ENCODE assay signal across 8 mouse cellular contexts in the genomic region with DNA sequence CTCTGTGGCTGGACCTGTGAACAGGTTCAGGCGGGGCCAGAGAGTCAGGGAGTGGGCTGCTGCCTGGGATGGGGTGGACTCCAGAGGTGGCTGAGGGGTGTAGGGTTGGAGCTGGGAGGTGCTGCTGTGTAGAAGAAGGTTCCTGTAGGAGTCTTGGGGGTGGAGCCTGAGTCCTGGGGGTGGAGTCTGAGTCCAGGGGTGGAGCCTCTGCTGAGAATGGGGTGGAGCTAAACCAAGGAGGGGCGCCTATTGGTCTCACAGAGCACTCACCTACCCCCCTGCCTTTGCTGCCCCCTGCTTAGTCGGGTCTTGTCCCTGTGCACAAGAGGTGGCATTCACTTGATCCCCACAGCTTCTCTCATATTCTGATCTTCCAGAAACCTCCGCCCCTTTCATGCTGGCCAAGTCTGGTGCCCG. TPM values are rescaled to one million over a fixed set of nuclear protein-coding genes. Genes with fewer than 3 reads are reported as not detected.
DNase-seq lines count a peak whose midpoint lies in the region; ATAC-seq and TF ChIP-seq lines count a peak whose summit lies in the region.

No protein-coding gene starts in this region.

- 0 out of 2 replicates have a peak overlapping the region, but pooled peaks have one; percentile 58 for H3K27ac ChIP-seq in bone marrow macrophage, adult 2 months (ENCODE audit: insufficient read depth, low read depth, low read length)
- no peak overlapping the region for H3K27ac ChIP-seq in forebrain, postnatal 0 days (ENCODE audit: low read depth, low read length)
- H3K27ac ChIP-seq in lung, embryonic 16.5 days (ENCODE audit: low read length), result no peak overlapping the region

- no peak for TF ChIP-seq CTCF in bone marrow macrophage, adult 2 months (IDR thresholded peaks at IDR 0.05; ENCODE audit: low read depth, low read length)
- TF ChIP-seq CTCF in forebrain, postnatal 0 days (IDR thresholded peaks at IDR 0.05; ENCODE audit: low read depth), result no peak

- peak overlapping the region; percentile 29 for H3K4me2 ChIP-seq in forebrain, postnatal 0 days (ENCODE audit: low read depth)
- no peak overlapping the region for H3K4me2 ChIP-seq in lung, embryonic 16.5 days (ENCODE audit: low read depth, low read length)

- H3K27me3 ChIP-seq in forebrain, postnatal 0 days (ENCODE audit: insufficient read depth, low read length), result no peaks in the 10 kb centered on the region
- no peaks in the 10 kb centered on the region for H3K27me3 ChIP-seq in lung, embryonic 16.5 days (ENCODE audit: control insufficient read depth, insufficient read depth, low read depth, low read length)

- 55% methylated on average over 5 of the region's 5 CpGs for WGBS in forebrain, postnatal 0 days
- 60% methylated on average over 5 of the region's 5 CpGs for WGBS in lung, embryonic 16.5 days

- no peak overlapping the region for H3K4me3 ChIP-seq in bone marrow macrophage, adult 2 months (ENCODE audit: insufficient read depth, low read length)
- H3K4me3 ChIP-seq in forebrain, postnatal 0 days (ENCODE audit: low read depth, low read length), result no peak overlapping the region
- H3K4me3 ChIP-seq in lung, embryonic 16.5 days (ENCODE audit: low read length), result no peak overlapping the region

- H3K9me3 ChIP-seq in forebrain, postnatal 0 days (ENCODE audit: low read length), result no peaks in the 10 kb centered on the region
- H3K9me3 ChIP-seq in lung, embryonic 16.5 days (ENCODE audit: control insufficient read depth, low read length), result no peaks in the 10 kb centered on the region

- no peak for TF ChIP-seq POLR2A in bone marrow macrophage, adult 2 months (IDR thresholded peaks at IDR 0.05; ENCODE audit: borderline replicate concordance, low read depth, low read length)

- peaks cover 19% of the 10 kb centered on the region for H3K4me1 ChIP-seq in bone marrow macrophage, adult 2 months (ENCODE audit: control insufficient read depth, insufficient read depth, low read length)
- 0 out of 2 replicates have a peak, but pooled peaks cover 2% of the 10 kb centered on the region for H3K4me1 ChIP-seq in forebrain, postnatal 0 days (ENCODE audit: insufficient read depth)
- peaks cover 10% of the 10 kb centered on the region for H3K4me1 ChIP-seq in lung, embryonic 16.5 days (replicated peaks; ENCODE audit: control insufficient read depth, insufficient read depth, low read length)

- no peaks in the 10 kb centered on the region for H3K36me3 ChIP-seq in forebrain, postnatal 0 days (ENCODE audit: insufficient read depth)
- no peaks in the 10 kb centered on the region for H3K36me3 ChIP-seq in lung, embryonic 16.5 days (ENCODE audit: control insufficient read depth, insufficient read depth, low read length)

- intact Hi-C loops in heart, postnatal 25 days (cut with DNase I), result loop anchor here (2.0 kb wide), 2 partner anchors 132 to 216 kb away; partner anchors contain the start of gene Calm2

- H3K9ac ChIP-seq in forebrain, postnatal 0 days, result no peak overlapping the region
- no peak overlapping the region for H3K9ac ChIP-seq in lung, embryonic 16.5 days (ENCODE audit: low read length)

- peak; percentile 56 for ATAC-seq in forebrain, postnatal 0 days
- peak; percentile 24 for ATAC-seq in lung, embryonic 16.5 days (ENCODE audit: low read depth)

- DNase-seq in heart, adult 11 months, result peak; percentile 97
- DNase-seq in heart, postnatal 25 days (ENCODE audit: low spot score), result no peak
- DNase-seq in forebrain, postnatal 0 days, result no peak
- peak; percentile 58 for DNase-seq in kidney, adult 18-20 months
- peak; percentile 51 to 61 for DNase-seq in spleen, postnatal 36 days (ENCODE audit: low spot score in 2 of 2)
- DNase-seq in layer of hippocampus, adult 11-12 months (ENCODE audit: low spot score), result no peak

RNA-seq across cellular contexts. Expression of gene Ttc7, which starts 31.9 kb away (rescaled TPM):
- 10 to 100 TPM; 10.4 to 13.0 TPM for total RNA-seq in heart, postnatal 25 days (2021)
- polyA plus RNA-seq in bone marrow macrophage, adult 2 months (2012; ENCODE audit: insufficient read depth, insufficient read length, missing spikeins), result 93.3 and 100 TPM in 2 replicates
- total RNA-seq in forebrain, postnatal 0 days (2014; rRNA removed), result 6.1 and 6.4 TPM in 2 replicates
- polyA plus RNA-seq in forebrain, postnatal 0 days (2015; fragmentation: Nextera tagmentation; extraction: Ambion mirVana), result 7.0 and 7.5 TPM in 2 replicates
- polyA plus RNA-seq in lung, embryonic 16.5 days (2015; fragmentation: Nextera tagmentation; extraction: Ambion mirVana), result 6.1 and 6.4 TPM in 2 replicates

RNA-seq across cellular contexts. Expression of gene Mcfd2, which starts 48.8 kb away (rescaled TPM):
- total RNA-seq in heart, postnatal 25 days (2021), result 10 to 100 TPM; 41.8 to 46.4 TPM
- polyA plus RNA-seq in bone marrow macrophage, adult 2 months (2012; ENCODE audit: insufficient read depth, insufficient read length, missing spikeins), result 74.4 and 84.8 TPM in 2 replicates
- 35.0 and 42.5 TPM in 2 replicates for total RNA-seq in forebrain, postnatal 0 days (2014; rRNA removed)
- polyA plus RNA-seq in forebrain, postnatal 0 days (2015; fragmentation: Nextera tagmentation; extraction: Ambion mirVana), result 37.9 and 40.7 TPM in 2 replicates
- 113 and 118 TPM in 2 replicates for polyA plus RNA-seq in lung, embryonic 16.5 days (2015; fragmentation: Nextera tagmentation; extraction: Ambion mirVana)

Comparison
In these comparisons a context has a peak if more than half of its experiments do, and no peak if none do; other contexts are left out.
1. DNase-seq: peak in heart, adult 11 months (single experiment), kidney, adult 18-20 months (single experiment) and spleen, postnatal 36 days (2 of 2); none in heart, postnatal 25 days (single experiment), forebrain, postnatal 0 days (single experiment) and layer of hippocampus, adult 11-12 months (single experiment).
2. RNA of gene Ttc7, which starts 31.9 kb away (polyA plus RNA-seq): 93.3 to 100 TPM in bone marrow macrophage, adult 2 months; 7.0 to 7.5 TPM in forebrain, postnatal 0 days and 6.1 to 6.4 TPM in lung, embryonic 16.5 days; every median in the first group is over 10 times any median in the second.